Mouse (Mus musculus) mouse trophoblast stem cell (cell line): ENCODE results near the gene Zdhhc12.
"Not testable (repeated sequence)": the region's sequence is repeated elsewhere in the genome, so short reads cannot be mapped to it uniquely, and the experiment has no call there.

Experiments
- in situ Hi-C, 2 experiments: fragments of 300-500 bp; cut with MseI, MboI; formaldehyde crosslinking; loops; 2 replicates in 1 of 2; 3 replicates in 1 of 2; pipeline ENCODE4 v1.15.1; 2025

Gene Zdhhc12

DNA sequence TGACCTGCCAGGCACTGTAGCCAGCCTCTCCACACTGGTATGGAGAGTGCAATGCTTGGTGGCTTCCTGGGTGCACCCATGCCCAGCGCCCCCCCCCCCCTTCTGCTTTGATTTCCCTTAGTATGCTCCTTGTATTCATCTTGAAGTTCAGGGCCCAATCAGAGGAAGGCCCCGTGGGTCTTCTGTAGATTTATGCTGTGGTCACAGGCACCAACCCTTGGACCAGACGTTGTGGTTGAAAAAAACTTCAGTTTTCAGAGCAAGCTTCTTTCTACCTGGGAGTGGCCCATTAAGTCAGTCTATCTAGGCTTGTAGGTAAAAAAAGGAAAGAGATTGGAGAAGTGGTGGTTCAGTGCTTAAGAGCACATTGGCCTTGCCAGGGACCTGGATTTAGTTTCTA is 29.7 kb downstream of the Zdhhc12 start:
- in situ Hi-C loops, result no loop called here

DNA sequence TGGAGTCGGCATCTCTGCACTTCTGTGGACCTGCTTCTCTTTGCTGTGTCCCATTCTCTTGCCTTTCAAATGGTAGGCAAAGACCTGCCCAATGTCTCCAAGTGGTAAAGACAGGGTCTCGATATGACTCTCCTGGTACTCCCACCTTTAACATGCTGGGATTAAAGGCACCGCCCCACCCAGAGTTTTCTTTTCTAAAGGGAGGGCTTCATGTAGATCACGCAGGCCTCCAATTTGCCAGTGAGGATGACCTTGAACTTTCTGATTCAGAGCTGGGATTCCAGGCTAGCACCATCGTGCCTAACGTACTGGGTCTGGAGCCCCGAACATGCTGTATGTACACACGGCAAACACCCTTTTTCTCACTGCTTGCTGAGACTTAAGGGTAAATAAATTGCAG is 30.2 kb downstream of the Zdhhc12 start:
- in situ Hi-C loops, result no loop called here

DNA sequence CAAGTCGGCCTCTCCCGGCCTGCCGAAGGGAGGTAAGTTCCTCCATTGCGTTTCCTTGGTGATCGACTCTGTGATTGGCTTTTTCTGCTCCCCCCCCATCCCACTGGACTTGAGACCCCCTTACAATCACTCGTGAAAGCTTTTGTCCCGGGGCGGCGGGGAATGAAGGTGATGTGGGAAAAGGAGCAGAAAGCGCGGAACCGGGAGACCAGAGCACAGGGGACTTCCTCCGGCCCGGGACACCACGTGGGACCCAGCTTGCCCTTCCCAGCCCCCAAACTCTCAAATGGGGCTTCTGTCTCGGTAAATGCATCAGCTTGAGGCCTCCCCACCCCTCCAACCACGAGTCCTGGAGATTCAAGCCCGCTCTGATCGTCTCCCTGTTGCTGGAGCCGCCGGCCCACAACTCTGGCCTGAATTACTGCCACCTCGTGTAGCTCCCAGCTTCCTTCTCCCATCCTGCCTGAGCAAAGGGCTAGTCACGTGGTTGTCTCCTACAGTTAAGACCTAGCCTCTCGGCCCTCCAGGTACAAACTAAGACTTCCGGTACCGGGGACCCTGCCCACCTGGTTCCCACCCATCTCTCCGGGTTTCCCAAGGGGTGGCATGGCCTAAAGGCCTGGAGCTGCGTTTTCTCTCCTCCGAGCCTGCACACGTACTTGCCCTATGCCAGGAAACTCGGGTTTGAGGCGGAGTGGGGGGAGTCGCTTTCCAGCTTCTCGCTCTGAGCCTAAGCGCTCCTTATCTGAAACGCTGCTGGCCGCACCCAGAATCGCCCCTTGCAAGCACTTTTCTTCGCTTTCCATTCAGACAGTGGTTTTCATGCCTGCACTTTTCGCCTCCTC is 31.0 kb downstream of the Zdhhc12 start:
- in situ Hi-C loops, result no loop called here

DNA sequence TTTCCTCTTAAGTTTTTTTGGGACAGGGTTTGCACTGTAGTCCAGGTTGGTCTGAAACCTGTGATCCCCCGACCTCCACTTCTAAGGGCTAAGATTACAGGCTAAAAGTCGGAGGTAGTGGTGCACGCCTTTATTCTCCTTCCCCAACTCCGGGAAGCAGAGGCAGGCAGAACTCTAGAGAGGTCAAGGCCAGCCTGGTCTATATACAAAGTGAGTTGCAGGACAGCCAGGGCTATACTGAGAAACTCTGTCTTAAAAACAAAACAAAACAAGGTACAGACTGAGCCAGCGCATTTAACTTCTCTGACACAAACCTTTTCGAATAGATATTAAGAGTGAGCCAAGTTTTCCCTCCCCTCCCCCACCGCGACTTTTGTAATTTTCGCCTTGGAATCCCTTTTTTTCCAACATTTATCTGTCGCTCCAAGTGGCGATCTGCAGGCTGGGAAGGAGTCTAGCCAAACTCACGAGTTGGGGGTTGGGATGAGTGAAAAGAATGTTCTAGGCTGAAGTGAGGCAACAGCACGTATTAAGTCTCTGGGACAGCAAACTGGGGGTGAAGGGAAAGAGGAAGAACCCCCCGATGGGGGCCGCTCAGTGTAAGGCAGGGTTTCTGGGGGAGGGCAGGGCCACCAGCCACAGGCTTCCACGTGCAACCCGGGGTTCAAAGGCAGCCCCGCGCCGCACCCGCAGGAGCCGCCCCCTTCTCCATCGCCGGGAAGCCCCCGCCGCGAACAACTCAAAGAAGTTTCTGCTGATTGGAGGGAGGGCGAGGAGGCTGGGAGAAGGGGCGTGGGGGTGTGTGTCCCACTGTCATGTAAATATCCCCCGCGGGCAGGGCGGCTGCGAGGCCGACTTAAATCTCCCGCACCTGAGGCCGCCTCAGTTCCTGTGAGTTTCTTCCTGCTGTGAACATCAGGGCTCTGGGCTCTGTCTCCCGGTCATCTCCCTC is 32.0 kb downstream of the Zdhhc12 start:
- in situ Hi-C loops, result no loop called here

DNA sequence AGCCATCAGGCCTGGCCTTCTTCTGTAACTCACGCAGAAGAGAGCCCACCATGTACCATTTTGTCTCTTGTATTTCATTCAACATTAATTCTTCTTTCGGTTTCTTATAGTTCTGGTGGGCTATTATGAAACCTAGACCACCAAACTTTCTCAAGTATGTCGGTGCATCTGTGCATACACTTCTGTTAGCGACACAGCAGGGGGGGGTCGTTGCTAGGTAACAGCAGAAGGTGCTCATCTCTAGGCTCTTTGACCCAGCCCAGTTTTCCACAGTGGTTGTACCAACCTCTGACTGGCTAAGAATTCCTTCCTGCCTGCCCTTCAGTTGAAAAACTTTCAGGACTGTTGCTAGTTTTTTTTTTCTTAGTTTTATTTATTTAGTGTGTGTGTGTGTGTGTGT is 35.0 kb downstream of the Zdhhc12 start:
- in situ Hi-C loops, result no loop called here

DNA sequence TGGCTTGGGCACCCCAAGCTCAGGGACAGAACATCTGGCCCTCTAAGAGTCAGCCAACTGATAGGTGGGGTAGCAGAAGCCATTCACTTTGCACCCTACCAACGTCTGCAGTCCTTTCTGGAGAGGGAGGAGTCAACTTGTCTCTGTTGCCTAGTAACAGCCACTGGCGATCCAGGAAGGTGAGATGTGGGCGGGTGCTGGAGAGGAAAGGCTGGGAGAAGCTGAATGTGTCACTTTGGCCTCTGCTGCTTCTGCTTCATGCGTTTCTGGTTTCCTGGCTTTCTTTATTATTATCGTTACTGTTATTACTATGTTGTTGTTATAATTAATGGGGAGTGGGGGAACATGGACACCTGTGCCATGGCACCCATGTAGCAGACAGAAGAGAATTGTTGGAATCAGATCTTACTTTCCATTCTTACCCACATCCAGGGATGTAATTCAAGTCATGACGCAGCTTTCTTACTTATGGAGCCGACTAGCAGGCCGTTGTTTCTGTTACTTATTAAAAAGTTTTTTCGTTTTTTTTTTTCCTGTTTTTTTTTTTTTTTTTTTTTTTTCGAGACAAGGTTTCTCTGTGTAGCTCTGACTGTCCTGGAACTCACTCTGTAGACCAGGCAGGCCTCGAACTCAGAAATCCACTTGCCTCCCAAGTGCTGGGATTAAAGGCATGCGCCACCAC is 36.1 kb downstream of the Zdhhc12 start, which contains the start of gene Set:
Set (plus strand) TSS at position 156 of the 682 bp plus-strand sequence.
- in situ Hi-C loops, result no loop called here

DNA sequence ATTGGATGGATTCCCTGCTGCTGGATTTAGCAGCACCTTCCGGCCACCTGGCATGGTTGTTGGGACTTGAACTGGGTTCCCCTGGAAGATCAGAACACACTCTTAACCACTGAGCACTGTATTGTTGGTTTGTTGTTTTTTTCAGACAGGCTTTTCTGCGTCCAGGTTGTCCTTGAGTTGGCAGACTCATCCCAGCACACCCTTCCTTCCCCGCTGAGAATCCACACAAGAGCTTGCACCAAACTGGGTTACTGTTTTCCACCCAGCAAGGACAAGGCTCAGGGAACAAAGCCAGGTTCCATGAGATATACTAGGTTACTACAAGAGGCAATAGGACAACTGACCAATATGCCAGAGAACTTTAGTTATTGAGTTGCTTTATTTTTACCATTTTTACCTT is 36.7 kb downstream of the Zdhhc12 start:
- in situ Hi-C loops, result no loop called here

DNA sequence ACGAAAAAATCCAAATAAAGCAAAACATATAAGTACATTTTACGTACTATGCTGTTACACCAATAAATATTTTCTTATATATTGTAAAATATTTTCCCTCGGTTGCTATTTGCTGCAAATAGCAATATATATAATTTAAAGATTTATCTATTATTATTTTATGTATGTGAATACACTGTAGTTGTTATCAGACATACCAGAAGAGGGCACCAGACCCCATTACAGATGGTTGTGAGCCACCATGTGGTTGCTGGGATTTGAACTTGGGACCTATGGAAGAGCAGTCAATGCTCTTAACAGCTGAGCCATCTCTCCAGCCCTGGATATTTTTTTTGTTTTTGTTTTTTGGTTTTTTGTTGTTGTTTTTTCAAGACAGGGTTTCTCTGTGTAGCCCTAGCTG is 38.1 kb downstream of the Zdhhc12 start:
- in situ Hi-C loops, result not testable (repeated sequence)

DNA sequence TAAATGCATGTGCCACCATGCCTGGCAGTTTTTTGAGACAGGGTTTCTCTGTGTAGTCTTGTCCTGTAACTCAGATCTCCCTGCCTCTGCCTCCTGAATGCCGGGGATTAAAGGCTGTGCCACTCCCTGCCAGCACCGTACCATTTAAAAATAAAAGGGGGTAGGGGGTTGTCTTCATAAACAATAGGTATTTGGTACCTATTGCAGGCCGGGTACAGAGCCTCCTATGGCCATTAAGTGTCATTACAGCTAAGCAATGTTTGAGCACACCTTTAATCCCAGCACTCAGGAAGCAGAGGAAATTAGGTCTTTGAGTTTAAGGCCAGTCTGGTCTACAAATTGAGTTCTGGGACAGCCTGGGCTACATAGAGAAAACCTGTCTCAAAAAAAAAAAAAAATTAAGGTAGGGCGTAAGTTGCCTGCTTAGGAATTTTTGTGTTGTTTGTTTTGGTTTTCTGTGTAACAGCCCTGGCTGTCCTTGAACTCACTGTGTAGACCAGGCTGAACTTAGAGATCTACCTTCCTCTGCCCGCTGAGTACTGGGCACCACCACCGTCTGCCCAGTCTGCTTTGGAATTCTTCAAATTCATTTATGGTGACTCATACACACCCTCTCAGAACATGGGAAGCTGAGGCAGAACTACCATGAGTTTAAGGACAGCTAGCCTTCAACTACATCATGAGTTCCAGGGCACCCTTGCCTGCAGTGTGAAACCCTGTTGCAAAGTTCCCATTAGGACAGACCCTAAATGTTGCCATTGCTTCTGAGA is 41.3 kb downstream of the Zdhhc12 start:
- in situ Hi-C loops, result no loop called here

DNA sequence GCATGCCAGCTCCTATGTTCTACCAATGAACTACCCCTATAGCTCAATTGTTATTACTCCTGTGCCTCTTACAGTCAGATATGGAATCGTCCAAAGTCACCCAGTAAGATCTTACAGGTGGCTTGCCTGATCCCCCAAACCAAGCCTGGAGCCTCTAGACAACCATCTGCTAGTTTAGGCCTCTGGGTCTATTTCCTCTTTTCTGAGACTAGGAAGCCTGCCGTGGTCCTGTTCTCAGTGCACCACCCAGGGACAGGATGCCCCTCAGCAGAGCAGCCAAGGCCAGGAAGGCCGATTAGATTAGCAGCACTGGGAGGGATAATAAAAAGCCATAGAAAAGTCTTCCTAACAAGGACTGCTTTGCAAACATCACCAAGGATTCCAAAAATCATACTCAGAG is 43.6 kb downstream of the Zdhhc12 start:
- in situ Hi-C loops, result no loop called here

DNA sequence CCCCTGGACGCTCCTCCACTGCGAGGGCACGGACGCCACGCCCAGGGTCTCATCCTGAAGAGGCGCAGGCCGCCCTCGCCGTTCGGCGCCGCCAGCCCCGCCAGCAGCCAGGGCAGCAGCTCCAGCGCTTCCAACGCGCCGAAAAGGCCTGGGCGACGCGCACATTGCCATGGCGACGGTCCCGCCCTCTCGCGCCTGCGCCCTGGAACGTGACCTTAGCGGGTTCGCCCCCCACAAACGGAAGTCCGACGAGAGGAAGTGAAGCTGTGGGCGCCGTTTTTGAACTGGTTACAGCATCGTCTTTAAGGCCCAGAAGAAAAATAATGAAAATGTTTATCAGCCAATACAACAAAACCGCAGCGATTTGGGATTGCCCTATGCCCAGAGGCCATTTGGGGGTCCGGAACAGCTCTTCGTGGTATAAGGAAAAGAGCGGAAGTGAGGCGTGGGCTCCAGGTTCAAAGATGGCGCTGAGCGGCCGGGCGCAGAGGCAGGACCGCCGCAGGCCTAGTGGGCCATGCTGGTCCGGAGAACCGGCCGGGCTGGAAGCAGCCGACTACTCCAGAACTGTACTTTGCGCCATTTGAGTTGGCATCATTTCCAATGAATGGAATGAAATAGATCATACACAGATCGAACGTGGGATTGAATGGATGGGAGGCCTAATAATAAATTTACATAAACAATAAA is 44.6 kb downstream of the Zdhhc12 start, which contains the start of gene Wdr34:
Wdr34 (minus strand) TSS at position 183 of the 690 bp plus-strand sequence.
- in situ Hi-C loops, result no loop called here

DNA sequence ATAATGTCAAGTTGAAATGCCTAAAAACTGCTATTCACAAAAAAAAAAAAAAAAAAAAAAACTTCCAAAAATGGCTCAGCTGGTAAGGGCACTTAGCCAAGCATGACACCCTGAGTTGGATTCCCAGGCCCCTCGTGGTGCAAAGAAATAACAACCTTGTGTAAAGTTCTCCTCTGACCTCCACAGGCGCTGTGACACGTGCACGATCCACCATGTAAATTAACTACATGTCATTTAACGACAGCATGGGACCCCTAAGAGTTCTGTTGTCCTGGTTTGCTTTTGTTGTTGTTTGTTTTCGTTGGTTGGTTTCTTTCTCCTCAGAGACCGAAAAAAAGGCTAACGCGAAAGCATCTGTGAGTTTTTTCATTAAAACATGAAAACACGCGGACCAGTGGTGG is 45.3 kb downstream of the Zdhhc12 start:
- in situ Hi-C loops, result no loop called here

DNA sequence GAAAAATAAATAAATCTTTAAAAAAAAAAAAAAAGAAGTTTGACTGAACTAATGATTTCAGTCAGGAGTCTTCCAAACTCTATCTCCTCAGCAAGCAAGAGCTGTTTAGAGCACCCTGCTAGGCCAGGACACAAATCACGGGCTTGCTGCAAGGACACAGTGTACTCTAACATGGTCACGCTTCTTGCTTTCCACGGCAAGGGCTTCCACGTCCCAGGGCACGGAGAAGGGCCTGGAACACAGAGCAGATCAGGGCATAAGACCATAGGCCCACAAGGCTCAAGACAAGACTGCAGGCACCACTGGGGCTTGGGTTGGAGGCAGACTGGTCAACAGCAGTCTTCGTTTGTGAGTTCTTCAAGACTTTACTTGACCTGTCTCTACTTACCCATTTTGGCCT is 46.3 kb downstream of the Zdhhc12 start:
- in situ Hi-C loops, result no loop called here

DNA sequence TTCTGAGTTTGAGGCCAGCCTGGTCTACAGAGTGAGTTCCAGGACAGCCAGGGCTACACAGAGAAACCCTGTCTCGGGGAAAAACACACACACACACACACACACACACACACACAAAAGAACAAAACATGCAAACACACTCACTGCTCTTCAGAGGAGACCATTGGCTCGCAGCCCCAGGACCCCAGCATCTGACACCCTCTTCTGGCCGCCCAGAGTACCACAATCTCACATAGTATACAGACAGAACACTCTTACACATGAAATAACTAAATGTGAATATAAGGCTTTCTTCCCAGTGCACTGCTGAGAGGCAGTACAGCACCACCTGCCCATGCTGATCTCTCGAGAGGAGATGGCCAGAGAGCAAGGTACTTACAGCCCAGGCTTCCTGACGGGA is 48.9 kb downstream of the Zdhhc12 start:
- in situ Hi-C loops, result no loop called here

DNA sequence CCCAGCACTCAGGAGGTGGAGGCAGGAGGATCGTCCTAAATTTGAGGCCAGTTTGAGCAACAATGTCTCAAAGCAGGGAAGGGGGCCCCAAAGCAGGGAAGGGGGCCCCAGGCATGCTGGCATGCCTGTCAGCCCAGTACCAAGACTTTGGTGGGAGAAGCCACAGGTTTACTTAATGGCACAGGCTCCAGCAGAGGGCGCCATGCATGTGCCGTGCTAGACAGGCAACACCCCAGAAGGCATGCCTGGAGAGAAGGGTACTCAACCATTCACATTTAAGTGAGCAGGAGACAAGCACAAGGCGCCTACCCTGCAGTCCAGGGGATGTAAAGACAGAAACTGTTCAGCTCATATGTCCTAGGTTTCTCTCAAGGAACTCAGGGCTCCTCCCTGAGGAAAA is 51.0 kb downstream of the Zdhhc12 start:
- in situ Hi-C loops, result no loop called here
